Mouse (Mus musculus) heart, embryonic 12.5 days (tissue): ENCODE measurements around the gene Ddx25. TPM values are rescaled to one million over a fixed set of nuclear protein-coding genes. Genes with fewer than 3 reads are reported as not detected.

Experiments used
- ATAC-seq: fragments of 200-750 bp; cut with Nextera tagmentation; 2 replicates; pipeline ENCODE4 v1.8.0; 2017; ENCODE audit warnings: moderate TSS enrichment, moderate library complexity; ENCODE audit not compliant: insufficient number of reproducible peaks, low FRiP score
- H3K27ac ChIP-seq: fragments of 300-500 bp; sonication (generic); 2 replicates; pipeline ENCODE4 v1.5.1; 2016; ENCODE audit warnings: mild to moderate bottlenecking, moderate library complexity; ENCODE audit not compliant: poor library complexity, severe bottlenecking
- H3K27me3 ChIP-seq: fragments of 300-500 bp; sonication (generic); replicated peaks from 2 replicates; pipeline ENCODE4 v1.6.1; 2016; ENCODE audit warnings: mild to moderate bottlenecking, moderate library complexity
- H3K36me3 ChIP-seq: fragments of 300-500 bp; sonication (generic); 2 replicates; pipeline ENCODE4 v1.6.1; 2016; ENCODE audit warnings: mild to moderate bottlenecking, moderate library complexity
- H3K4me1 ChIP-seq: fragments of 300-500 bp; sonication (generic); replicated peaks from 2 replicates; pipeline ENCODE4 v1.6.1; 2016; ENCODE audit warnings: mild to moderate bottlenecking
- H3K4me2 ChIP-seq: fragments of 300-500 bp; sonication (generic); 2 replicates; pipeline ENCODE4 v1.6.1; 2016; ENCODE audit warnings: mild to moderate bottlenecking, moderate library complexity
- H3K4me3 ChIP-seq: fragments of 300-500 bp; sonication (generic); 2 replicates; pipeline ENCODE4 v1.5.1; 2016; ENCODE audit warnings: mild to moderate bottlenecking
- H3K9ac ChIP-seq: fragments of 300-500 bp; sonication (generic); 2 replicates; pipeline ENCODE4 v1.6.1; 2016; ENCODE audit warnings: mild to moderate bottlenecking, moderate library complexity
- H3K9me3 ChIP-seq: fragments of 300-500 bp; sonication (generic); replicated peaks from 2 replicates; pipeline ENCODE4 v1.6.1; 2016; ENCODE audit warnings: mild to moderate bottlenecking, moderate library complexity
- WGBS: fragments of 180-500 bp; shearing (Covaris S2); methylation state at CpG from one replicate; pipeline ENCODE4 v1.1.7; 2016; 5-methylcytosine and 5-hydroxymethylcytosine counted together
- polyA plus RNA-seq: library from polyadenylated mRNA; unstranded; fragments of >200 nt; fragmentation: Nextera tagmentation; extraction: Ambion mirVana; gene quantifications from 2 replicates; pipeline ENCODE4 v1.2.1, GENCODE M21; 2016

Ddx25 gene
- polyA plus RNA-seq, 1 experiment from 2014 or later: 1.7 TPM

GRCm38 (mm10) chr9:35520631-35521348 is 37.5 kb downstream of the Ddx25 start:
- 0 out of 2 replicates have a peak, but pooled peaks cover 3% of the 10 kb centered on the region for H3K27me3 ChIP-seq
- no peaks in the 10 kb centered on the region for H3K36me3 ChIP-seq
- no peak overlapping the region for H3K4me3 ChIP-seq
- peaks cover 8% of the 10 kb centered on the region; the same call in 1 of the 2 replicates for H3K4me1 ChIP-seq
- no peak overlapping the region for H3K27ac ChIP-seq
- WGBS: 72% methylated on average over 6 of the region's 6 CpGs
- no peaks in the 10 kb centered on the region for H3K9me3 ChIP-seq
- H3K9ac ChIP-seq: no peak overlapping the region
- no peak overlapping the region for H3K4me2 ChIP-seq
- ATAC-seq: no peak

- H3K9me3 ChIP-seq: no peaks in the 10 kb centered on the region
- H3K4me3 ChIP-seq: no peak within 1 kb of the TSS
- no peak for ATAC-seq
- 0 out of 2 replicates have a peak, but pooled peaks cover 3% of the 10 kb centered on the region for H3K27me3 ChIP-seq
- no peak within 1 kb of the TSS for H3K27ac ChIP-seq
- no peak within 1 kb of the TSS for H3K4me2 ChIP-seq
- H3K9ac ChIP-seq: no peak within 1 kb of the TSS
- no peaks in the 10 kb centered on the region for H3K36me3 ChIP-seq
- no peaks in the 10 kb centered on the region for H3K4me1 ChIP-seq
- WGBS: 70% methylated on average over 3 of the region's 3 CpGs
These were observed 40.2 kb downstream of the Ddx25 start, which contains the start of gene Gm1113 for GRCm38 (mm10) chr9:35518169-35518568. Gene Gm1113, minus strand, starts transcription at chr9:35518269.

- no peaks in the 10 kb centered on the region for H3K9me3 ChIP-seq
These were observed 41.6 kb downstream of the Ddx25 start for GRCm38 (mm10) chr9:35516711-35517110.

GRCm38 (mm10) chr9:35516182-35516581 is 42.1 kb downstream of the Ddx25 start:
- Histone ChIP-seq H3K9ac (no peak overlapping the region), H3K9me3 (no peaks in the 10 kb centered on the region), H3K4me1 (no peaks in the 10 kb centered on the region), H3K4me2 (no peak overlapping the region), H3K27ac (no peak overlapping the region), H3K4me3 (no peak overlapping the region), H3K27me3 (0 out of 2 replicates have a peak, but pooled peaks cover 7% of the 10 kb centered on the region), H3K36me3 (no peaks in the 10 kb centered on the region)
- no peak for ATAC-seq
- WGBS: 80% methylated on average over 5 of the region's 5 CpGs

More at GRCm38 (mm10) chr9:35516711-35517110, 41.6 kb downstream of the Ddx25 start:
- H3K4me3 ChIP-seq: no peak overlapping the region
- H3K9ac ChIP-seq: no peak overlapping the region
- H3K27me3 ChIP-seq: 0 out of 2 replicates have a peak, but pooled peaks cover 7% of the 10 kb centered on the region
- H3K36me3 ChIP-seq: no peaks in the 10 kb centered on the region
- no peak overlapping the region for H3K4me2 ChIP-seq
- no peak overlapping the region for H3K27ac ChIP-seq
- 88% methylated on average over 16 of the region's 16 CpGs for WGBS
- no peaks in the 10 kb centered on the region for H3K4me1 ChIP-seq
- no peak for ATAC-seq

GRCm38 (mm10) chr9:35513900-35514299 is 44.4 kb downstream of the Ddx25 start:
- H3K9ac ChIP-seq: no peak overlapping the region
- 0 out of 2 replicates have a peak, but pooled peaks cover 7% of the 10 kb centered on the region for H3K27me3 ChIP-seq
- no peak for ATAC-seq
- no peak overlapping the region for H3K27ac ChIP-seq
- no peaks in the 10 kb centered on the region for H3K9me3 ChIP-seq
- 80% methylated on average over 4 of the region's 4 CpGs for WGBS
- H3K4me2 ChIP-seq: no peak overlapping the region
- H3K36me3 ChIP-seq: no peaks in the 10 kb centered on the region
- H3K4me3 ChIP-seq: no peak overlapping the region
- peaks cover 4% of the 10 kb centered on the region for H3K4me1 ChIP-seq

GRCm38 (mm10) chr9:35508234-35508633 is 50.1 kb downstream of the Ddx25 start:
- Histone ChIP-seq H3K4me1 (peaks cover 26% of the 10 kb centered on the region), H3K9me3 (no peaks in the 10 kb centered on the region), H3K36me3 (peaks cover 13% of the 10 kb centered on the region; the same call in 1 of the 2 replicates), H3K9ac (no peak overlapping the region; the same call in 1 of the 2 replicates), H3K4me2 (peak overlapping the region; percentile 9), H3K27ac (peak overlapping the region; percentile 84), H3K27me3 (0 out of 2 replicates have a peak, but pooled peaks cover 4% of the 10 kb centered on the region), H3K4me3 (no peak overlapping the region)
- peak; percentile 64 for ATAC-seq
- 11% methylated on average over 8 of the region's 8 CpGs for WGBS

GRCm38 (mm10) chr9:35502361-35503000 is 55.8 kb downstream of the Ddx25 start:
- H3K36me3 ChIP-seq: peaks cover 48% of the 10 kb centered on the region

GRCm38 (mm10) chr9:35499946-35500345 is 58.4 kb downstream of the Ddx25 start:
- H3K4me3 ChIP-seq: no peak overlapping the region
- H3K36me3 ChIP-seq: peaks cover 46% of the 10 kb centered on the region
- H3K4me1 ChIP-seq: 0 out of 2 replicates have a peak, but pooled peaks cover 6% of the 10 kb centered on the region
- no peak for ATAC-seq
- no peaks in the 10 kb centered on the region for H3K27me3 ChIP-seq
- no peak overlapping the region for H3K27ac ChIP-seq
- H3K9ac ChIP-seq: no peak overlapping the region
- 82% methylated on average over 6 of the region's 6 CpGs for WGBS
- no peaks in the 10 kb centered on the region for H3K9me3 ChIP-seq
- H3K4me2 ChIP-seq: no peak overlapping the region

More at GRCm38 (mm10) chr9:35502361-35503000, 55.8 kb downstream of the Ddx25 start:
- Histone ChIP-seq H3K27me3 (no peaks in the 10 kb centered on the region), H3K4me2 (no peak overlapping the region), H3K9me3 (no peaks in the 10 kb centered on the region), H3K4me3 (no peak overlapping the region), H3K27ac (no peak overlapping the region), H3K4me1 (peaks cover 10% of the 10 kb centered on the region), H3K9ac (no peak overlapping the region)
- ATAC-seq: no peak
- WGBS: 86% methylated on average over 10 of the region's 10 CpGs

- Histone ChIP-seq H3K27ac (no peak overlapping the region), H3K4me1 (0 out of 2 replicates have a peak, but pooled peaks cover 8% of the 10 kb centered on the region), H3K4me3 (no peak overlapping the region), H3K4me2 (no peak overlapping the region), H3K9ac (no peak overlapping the region), H3K27me3 (no peaks in the 10 kb centered on the region), H3K36me3 (peaks cover 29% of the 10 kb centered on the region), H3K9me3 (no peaks in the 10 kb centered on the region)
- 68% methylated on average over 3 of the region's 3 CpGs for WGBS
- ATAC-seq: no peak
These were observed 62.9 kb downstream of the Ddx25 start for GRCm38 (mm10) chr9:35495471-35495870.

GRCm38 (mm10) chr9:35494937-35495336 is 63.4 kb downstream of the Ddx25 start:
- H3K4me2 ChIP-seq: no peak overlapping the region
- 0 out of 2 replicates have a peak, but pooled peaks cover 8% of the 10 kb centered on the region for H3K4me1 ChIP-seq
- no peaks in the 10 kb centered on the region for H3K27me3 ChIP-seq
- H3K27ac ChIP-seq: no peak overlapping the region
- no peak overlapping the region for H3K4me3 ChIP-seq
- H3K9me3 ChIP-seq: no peaks in the 10 kb centered on the region
- WGBS: 57% methylated on average over 4 of the region's 4 CpGs
- H3K9ac ChIP-seq: no peak overlapping the region
- H3K36me3 ChIP-seq: peaks cover 24% of the 10 kb centered on the region
- no peak for ATAC-seq

GRCm38 (mm10) chr9:35493733-35494092 is 64.6 kb downstream of the Ddx25 start:
- no peak for ATAC-seq

More at GRCm38 (mm10) chr9:35493733-35494092, 64.6 kb downstream of the Ddx25 start:
- Histone ChIP-seq H3K9me3 (no peaks in the 10 kb centered on the region), H3K4me1 (0 out of 2 replicates have a peak, but pooled peaks cover 8% of the 10 kb centered on the region), H3K9ac (no peak overlapping the region), H3K4me2 (no peak overlapping the region), H3K27ac (no peak overlapping the region), H3K36me3 (peaks cover 27% of the 10 kb centered on the region), H3K27me3 (no peaks in the 10 kb centered on the region), H3K4me3 (no peak overlapping the region)
- 76% methylated on average over 4 of the region's 4 CpGs for WGBS
